Mouse (Mus musculus) midbrain, postnatal 0 days (tissue): ENCODE measurements around the gene Cdk6. TPM values are rescaled to one million over a fixed set of nuclear protein-coding genes. Genes with fewer than 3 reads are reported as not detected.

Experiments
- ATAC-seq: fragments of 200-750 bp; cut with Nextera tagmentation; 2 replicates; pipeline ENCODE4 v1.8.0; 2017; ENCODE audit warnings: moderate number of reproducible peaks, mild to moderate bottlenecking, moderate TSS enrichment, moderate library complexity; ENCODE audit not compliant: low FRiP score
- DNase-seq: peaks from one replicate; pipeline ENCODE4 v3.0.0-alpha.2; 2015; ENCODE audit warnings: low spot score
- H3K27ac ChIP-seq: fragments of 300-500 bp; sonication (generic); 2 replicates; pipeline ENCODE4 v1.5.1; 2014; ENCODE audit warnings: low read depth, mild to moderate bottlenecking, low read length, mixed read lengths
- H3K27me3 ChIP-seq: fragments of 300-500 bp; sonication (generic); 2 replicates; pipeline ENCODE4 v1.6.1; 2014; ENCODE audit warnings: low read length, control low read depth, mixed read lengths; ENCODE audit not compliant: insufficient read depth
- H3K36me3 ChIP-seq: fragments of 300-500 bp; sonication (generic); 2 replicates; pipeline ENCODE4 v1.6.1; 2014; ENCODE audit warnings: low read length, control low read depth, mixed read lengths; ENCODE audit not compliant: insufficient read depth
- H3K4me1 ChIP-seq: fragments of 300-500 bp; sonication (generic); 2 replicates; pipeline ENCODE4 v1.6.1; 2014; ENCODE audit warnings: mild to moderate bottlenecking, control low read depth, antibody characterized with exemption, low read length, mixed read lengths; ENCODE audit not compliant: insufficient read depth
- H3K4me2 ChIP-seq: fragments of 300-500 bp; sonication (generic); 2 replicates; pipeline ENCODE4 v1.6.1; 2014; ENCODE audit warnings: low read depth, mild to moderate bottlenecking, low read length, mixed read lengths; ENCODE audit not compliant: poor library complexity, severe bottlenecking
- H3K4me3 ChIP-seq: fragments of 300-500 bp; sonication (generic); 2 replicates; pipeline ENCODE4 v1.5.1; 2014; ENCODE audit warnings: low read depth, mild to moderate bottlenecking, low read length, moderate library complexity
- H3K9ac ChIP-seq: fragments of 300-500 bp; sonication (generic); replicated peaks from 2 replicates; pipeline ENCODE4 v1.6.1; 2014; ENCODE audit warnings: mild to moderate bottlenecking, low read length, moderate library complexity, mixed read lengths; ENCODE audit not compliant: poor library complexity, severe bottlenecking
- H3K9me3 ChIP-seq: fragments of 300-500 bp; sonication (generic); 2 replicates; pipeline ENCODE4 v1.6.1; 2016; ENCODE audit warnings: low read length, control low read depth
- CTCF ChIP-seq: IDR thresholded peaks from 2 replicates; pipeline ENCODE4 v1.5.1; 2016; ENCODE audit warnings: antibody characterized with exemption, mild to moderate bottlenecking
- WGBS: fragments of 180-500 bp; shearing (Covaris S2); extraction: QIAGEN DNeasy Blood & Tissue Kit; methylation state at CpG from one replicate; pipeline ENCODE4 v1.1.7; 2014; 5-methylcytosine and 5-hydroxymethylcytosine counted together
- polyA plus RNA-seq: library from polyadenylated mRNA; unstranded; fragments of >200 nt; fragmentation: Nextera tagmentation; extraction: Ambion mirVana; gene quantifications from 2 replicates; pipeline ENCODE4 v1.2.1, GENCODE M21; 2015
- total RNA-seq: library from RNA; depleted of rRNA; stranded (reverse); fragments of >200 nt; gene quantifications from 2 replicates; pipeline ENCODE4 v1.2.3, GENCODE M21; 2014

The Cdk6 gene
- total and polyA plus RNA-seq, 2 experiments from 2014 or later = 4.0 to 7.1 TPM

- H3K36me3 ChIP-seq = no peaks in the 10 kb centered on the region
- H3K4me1 ChIP-seq = no peaks in the 10 kb centered on the region
- DNase-seq (no peak), ATAC-seq (no peak)
- no peak overlapping the region for H3K27ac ChIP-seq
- no peaks in the 10 kb centered on the region for H3K9me3 ChIP-seq
- 92% methylated on average over 3 of the region's 3 CpGs for WGBS
- H3K9ac ChIP-seq = no peak overlapping the region
- no peaks in the 10 kb centered on the region for H3K27me3 ChIP-seq
- no peak for TF ChIP-seq CTCF
- no peak overlapping the region for H3K4me3 ChIP-seq
- no peak overlapping the region for H3K4me2 ChIP-seq
Observed at GRCm38 (mm10) chr5:3490358-3490757, 149.1 kb downstream of the Cdk6 start.

- 79% methylated on average over 9 of the region's 9 CpGs for WGBS
- Histone ChIP-seq H3K9me3 (no peaks in the 10 kb centered on the region), H3K27ac (no peak overlapping the region), H3K27me3 (no peaks in the 10 kb centered on the region), H3K4me3 (no peak overlapping the region), H3K9ac (no peak overlapping the region), H3K4me1 (no peaks in the 10 kb centered on the region), H3K36me3 (no peaks in the 10 kb centered on the region), H3K4me2 (no peak overlapping the region)
- TF ChIP-seq CTCF = no peak
- no peak for ATAC-seq
- DNase-seq = no peak
Observed at GRCm38 (mm10) chr5:3491084-3491483, 149.8 kb downstream of the Cdk6 start.

DNA sequence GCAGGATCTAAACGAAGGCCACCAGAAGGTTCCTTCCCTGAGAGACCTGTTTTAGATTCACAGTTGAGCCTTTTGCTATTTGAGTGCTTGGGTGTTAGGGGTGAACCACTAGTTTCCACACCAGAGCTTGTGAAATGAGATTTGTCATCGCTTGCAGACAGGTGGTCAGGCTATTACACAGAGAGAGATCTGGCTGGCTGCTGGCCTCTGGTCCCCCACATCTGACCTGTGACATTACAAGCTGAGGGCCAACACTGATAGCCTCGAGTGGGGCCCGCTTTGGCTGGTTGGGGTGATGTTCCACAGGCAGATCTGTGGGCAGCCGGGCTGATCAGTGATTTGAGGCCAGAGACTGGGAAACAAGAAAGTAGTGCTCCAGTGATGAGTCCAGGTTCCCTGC lies 150.6 kb downstream of the Cdk6 start:
- H3K9ac ChIP-seq = no peak overlapping the region
- no peaks in the 10 kb centered on the region for H3K27me3 ChIP-seq
- TF ChIP-seq CTCF = no peak
- no peak for DNase-seq
- no peaks in the 10 kb centered on the region for H3K36me3 ChIP-seq
- H3K4me1 ChIP-seq = no peaks in the 10 kb centered on the region
- no peak overlapping the region for H3K4me3 ChIP-seq
- no peak for ATAC-seq
- WGBS = 82% methylated on average over 5 of the region's 5 CpGs
- no peak overlapping the region for H3K27ac ChIP-seq
- H3K9me3 ChIP-seq = no peaks in the 10 kb centered on the region
- H3K4me2 ChIP-seq = no peak overlapping the region

GRCm38 (mm10) chr5:3492776-3493636 lies 151.7 kb downstream of the Cdk6 start:
- WGBS = 92% methylated on average over 13 of the region's 13 CpGs
- no peaks in the 10 kb centered on the region for H3K36me3 ChIP-seq
- DNase-seq = no peak

GRCm38 (mm10) chr5:3493968-3494367 lies 152.7 kb downstream of the Cdk6 start:
- WGBS = 89% methylated on average over 9 of the region's 9 CpGs
- no peak overlapping the region for H3K4me2 ChIP-seq
- ATAC-seq (no peak), DNase-seq (no peak)
- H3K4me3 ChIP-seq = no peak overlapping the region
- no peak overlapping the region for H3K27ac ChIP-seq
- TF ChIP-seq CTCF = no peak
- no peaks in the 10 kb centered on the region for H3K9me3 ChIP-seq
- no peaks in the 10 kb centered on the region for H3K27me3 ChIP-seq
- no peak overlapping the region for H3K9ac ChIP-seq
- H3K4me1 ChIP-seq = no peaks in the 10 kb centered on the region
- no peaks in the 10 kb centered on the region for H3K36me3 ChIP-seq

More at GRCm38 (mm10) chr5:3492776-3493636, 151.7 kb downstream of the Cdk6 start:
- H3K9ac ChIP-seq = no peak overlapping the region
- no peak overlapping the region for H3K4me2 ChIP-seq
- TF ChIP-seq CTCF = no peak
- H3K9me3 ChIP-seq = no peaks in the 10 kb centered on the region
- no peak overlapping the region for H3K4me3 ChIP-seq
- ATAC-seq = no peak
- no peak overlapping the region for H3K27ac ChIP-seq
- H3K4me1 ChIP-seq = no peaks in the 10 kb centered on the region
- H3K27me3 ChIP-seq = no peaks in the 10 kb centered on the region

GRCm38 (mm10) chr5:3494452-3495187 lies 153.3 kb downstream of the Cdk6 start:
- no peaks in the 10 kb centered on the region for H3K27me3 ChIP-seq
- H3K36me3 ChIP-seq = no peaks in the 10 kb centered on the region
- ATAC-seq (no peak), DNase-seq (no peak)
- TF ChIP-seq CTCF = no peak
- no peak overlapping the region for H3K27ac ChIP-seq
- 90% methylated on average over 8 of the region's 8 CpGs for WGBS
- H3K9ac ChIP-seq = no peak overlapping the region
- no peak overlapping the region for H3K4me2 ChIP-seq
- no peak overlapping the region for H3K4me3 ChIP-seq
- H3K9me3 ChIP-seq = no peaks in the 10 kb centered on the region
- no peaks in the 10 kb centered on the region for H3K4me1 ChIP-seq
